8 mouse cellular contexts compared by ENCODE assay signal in genomic region chr11:115858354-115858753, GRCm38 (mm10). TPM values are rescaled to one million over a fixed set of nuclear protein-coding genes. Genes with fewer than 3 reads are reported as not detected.
A peak's percentile ranks its signal among the peaks of the same experiment; 100 is the strongest.
DNase-seq lines count a peak whose midpoint lies in the region; ATAC-seq and TF ChIP-seq lines count a peak whose summit lies in the region.

Myo15b (plus strand) TSS chr11:115858406.

- peak within 1 kb of the TSS; percentile 61 for H3K9ac ChIP-seq in lung, embryonic 16.5 days (ENCODE audit: low read length)
- H3K9ac ChIP-seq in forebrain, embryonic 14.5 days (ENCODE audit: low read length), result peak within 1 kb of the TSS; percentile 47; the same call in 1 of the 2 replicates
- peak within 1 kb of the TSS; percentile 36 for H3K9ac ChIP-seq in limb, embryonic 14.5 days (ENCODE audit: low read depth, low read length, severe bottlenecking)

- H3K27ac ChIP-seq in lung, embryonic 16.5 days (ENCODE audit: low read length), result no peak within 1 kb of the TSS
- no peak within 1 kb of the TSS for H3K27ac ChIP-seq in forebrain, embryonic 14.5 days (ENCODE audit: low read depth, low read length)
- no peak within 1 kb of the TSS for H3K27ac ChIP-seq in limb, embryonic 14.5 days (replicated peaks; ENCODE audit: low read depth, low read length)
- H3K27ac ChIP-seq in small intestine, adult 2 months (ENCODE audit: insufficient read depth, low read depth, low read length), result no peak within 1 kb of the TSS

- peak within 1 kb of the TSS; percentile 72 for H3K4me2 ChIP-seq in lung, embryonic 16.5 days (ENCODE audit: low read depth, low read length)
- H3K4me2 ChIP-seq in forebrain, embryonic 14.5 days (ENCODE audit: low read length), result peak within 1 kb of the TSS; percentile 49
- peak within 1 kb of the TSS; percentile 60 for H3K4me2 ChIP-seq in limb, embryonic 14.5 days (replicated peaks; ENCODE audit: low read depth, low read length, severe bottlenecking)

- H3K9me3 ChIP-seq in lung, embryonic 16.5 days (ENCODE audit: control insufficient read depth, low read length), result no peaks in the 10 kb centered on the region
- H3K9me3 ChIP-seq in forebrain, embryonic 14.5 days (replicated peaks; ENCODE audit: control insufficient read depth, low read length), result no peaks in the 10 kb centered on the region
- no peaks in the 10 kb centered on the region for H3K9me3 ChIP-seq in limb, embryonic 14.5 days (ENCODE audit: control insufficient read depth, low read length)

- peaks cover 32% of the 10 kb centered on the region for H3K27me3 ChIP-seq in lung, embryonic 16.5 days (ENCODE audit: control insufficient read depth, insufficient read depth, low read depth, low read length)
- peaks cover 36% of the 10 kb centered on the region for H3K27me3 ChIP-seq in forebrain, embryonic 14.5 days (replicated peaks; ENCODE audit: control insufficient read depth, insufficient read depth, low read length)
- H3K27me3 ChIP-seq in limb, embryonic 14.5 days (ENCODE audit: control insufficient read depth, insufficient read depth, low read length), result peaks cover 43% of the 10 kb centered on the region
- H3K27me3 ChIP-seq in small intestine, adult 2 months (ENCODE audit: control insufficient read depth, insufficient read depth, low read length), result peaks cover 7% of the 10 kb centered on the region

- H3K36me3 ChIP-seq in lung, embryonic 16.5 days (ENCODE audit: control insufficient read depth, insufficient read depth, low read length), result peaks cover 4% of the 10 kb centered on the region
- H3K36me3 ChIP-seq in forebrain, embryonic 14.5 days (ENCODE audit: control insufficient read depth, insufficient read depth, low read length), result no peaks in the 10 kb centered on the region
- 0 out of 2 replicates have a peak, but pooled peaks cover 7% of the 10 kb centered on the region for H3K36me3 ChIP-seq in limb, embryonic 14.5 days (ENCODE audit: control insufficient read depth, insufficient read depth, low read length)
- H3K36me3 ChIP-seq in small intestine, adult 2 months (ENCODE audit: control insufficient read depth, insufficient read depth, low read length), result peaks cover 27% of the 10 kb centered on the region

- TF ChIP-seq POLR2A in limb, embryonic 14.5 days (IDR thresholded peaks at IDR 0.05; ENCODE audit: borderline replicate concordance, extremely low read depth, insufficient read depth, insufficient read length), result no peak
- TF ChIP-seq POLR2A in small intestine, adult 2 months (IDR thresholded peaks at IDR 0.05; ENCODE audit: low read depth, low read length), result no peak

- WGBS in lung, embryonic 16.5 days, result 14% methylated on average over 27 of the region's 27 CpGs
- 12% methylated on average over 27 of the region's 27 CpGs for WGBS in forebrain, embryonic 14.5 days
- 17% methylated on average over 27 of the region's 27 CpGs for WGBS in limb, embryonic 14.5 days
- WGBS in small intestine, adult 2 months, result 45% methylated on average over 27 of the region's 27 CpGs

- peak within 1 kb of the TSS; percentile 48 for H3K4me3 ChIP-seq in lung, embryonic 16.5 days (ENCODE audit: low read length)
- peak within 1 kb of the TSS; percentile 26 for H3K4me3 ChIP-seq in forebrain, embryonic 14.5 days (ENCODE audit: low read depth, low read length)
- peak within 1 kb of the TSS; percentile 40 for H3K4me3 ChIP-seq in limb, embryonic 14.5 days (replicated peaks; ENCODE audit: low read length)
- H3K4me3 ChIP-seq in small intestine, adult 2 months (ENCODE audit: low read depth, low read length), result peak within 1 kb of the TSS; percentile 62

- peaks cover 4% of the 10 kb centered on the region; the same call in 1 of the 2 replicates for H3K4me1 ChIP-seq in lung, embryonic 16.5 days (replicated peaks; ENCODE audit: control insufficient read depth, insufficient read depth, low read length)
- H3K4me1 ChIP-seq in forebrain, embryonic 14.5 days (ENCODE audit: control insufficient read depth, insufficient read depth, low read length), result peaks cover 5% of the 10 kb centered on the region
- no peaks in the 10 kb centered on the region; the same call in 1 of the 2 replicates for H3K4me1 ChIP-seq in limb, embryonic 14.5 days (ENCODE audit: control insufficient read depth, insufficient read depth, low read length)
- H3K4me1 ChIP-seq in small intestine, adult 2 months (ENCODE audit: control insufficient read depth, insufficient read depth, insufficient read length, low read length), result peaks cover 10% of the 10 kb centered on the region

- no peak for TF ChIP-seq CTCF in small intestine, adult 2 months (IDR thresholded peaks at IDR 0.05; ENCODE audit: extremely low read depth, insufficient read length, insufficient replicate concordance, low read depth, low read length)

- ATAC-seq in lung, embryonic 16.5 days (ENCODE audit: low read depth), result no peak
- ATAC-seq in forebrain, embryonic 14.5 days, result no peak
- no peak for ATAC-seq in limb, embryonic 14.5 days (ENCODE audit: low FRiP score, low read depth)
- no peak for ATAC-seq in activated CD4-positive, CD25-positive, alpha-beta regulatory T cell, adult 4 months

- DNase-seq in lung, postnatal 25 days (ENCODE audit: low spot score), result no peak
- no peak for DNase-seq in forebrain, embryonic 14.5 days (ENCODE audit: low spot score)
- no peak for DNase-seq in limb, embryonic 14.5 days (ENCODE audit: low spot score)
- DNase-seq in spleen, postnatal 14 days (ENCODE audit: low spot score in 2 of 2), result no peak
- no peak for DNase-seq in natural killer cell, adult 2 months (ENCODE audit: low spot score in 2 of 2)

RNA-seq across cellular contexts. Expression of gene Myo15b, which starts in this region (rescaled TPM):
- 0.83 and 2.0 TPM in 2 replicates for polyA plus RNA-seq in lung, embryonic 16.5 days (2015; fragmentation: Nextera tagmentation; extraction: Ambion mirVana)
- not detected in 2 replicates for polyA plus RNA-seq in forebrain, embryonic 14.5 days (2014; fragmentation: Nextera tagmentation; extraction: Ambion mirVana)
- 0.55 and 1.3 TPM in 2 replicates for polyA plus RNA-seq in limb, embryonic 14.5 days (2012; rRNA removed)
- 0.54 and 0.56 TPM in 2 replicates for polyA plus RNA-seq in limb, embryonic 14.5 days (2014; fragmentation: Nextera tagmentation; extraction: Ambion mirVana)
- 539 and 1,655 TPM in 2 replicates for polyA plus RNA-seq in small intestine, adult 2 months (2012; rRNA removed)
- polyA plus RNA-seq in activated CD4-positive, CD25-positive, alpha-beta regulatory T cell, adult 4 months (2017; shearing (Covaris generic)), result not detected

Comparison
In these comparisons a context has a peak if more than half of its experiments do, and no peak if none do; other contexts are left out.
1. RNA of gene Myo15b (polyA plus RNA-seq): 539 to 1,655 TPM in small intestine, adult 2 months; 0.83 to 2.0 TPM in lung, embryonic 16.5 days, 0.54 to 1.3 TPM in limb, embryonic 14.5 days, not detected in forebrain, embryonic 14.5 days and not detected in activated CD4-positive, CD25-positive, alpha-beta regulatory T cell, adult 4 months; every median in the first group is over 100 times any median in the second.
2. Peak in every context shown above with its lines, with median percentiles within 50 percentile points of each other: H3K4me2 ChIP-seq, H3K4me3 ChIP-seq and H3K9ac ChIP-seq.